Mouse (Mus musculus): Measurements from ENCODE around the gene Unc45a. TPM values are rescaled to one million over a fixed set of nuclear protein-coding genes. Genes with fewer than 3 reads are reported as not detected.

Gene Unc45a
- polyA plus RNA-seq, 1 experiment from 2014 or later = 29.6 TPM

DNA sequence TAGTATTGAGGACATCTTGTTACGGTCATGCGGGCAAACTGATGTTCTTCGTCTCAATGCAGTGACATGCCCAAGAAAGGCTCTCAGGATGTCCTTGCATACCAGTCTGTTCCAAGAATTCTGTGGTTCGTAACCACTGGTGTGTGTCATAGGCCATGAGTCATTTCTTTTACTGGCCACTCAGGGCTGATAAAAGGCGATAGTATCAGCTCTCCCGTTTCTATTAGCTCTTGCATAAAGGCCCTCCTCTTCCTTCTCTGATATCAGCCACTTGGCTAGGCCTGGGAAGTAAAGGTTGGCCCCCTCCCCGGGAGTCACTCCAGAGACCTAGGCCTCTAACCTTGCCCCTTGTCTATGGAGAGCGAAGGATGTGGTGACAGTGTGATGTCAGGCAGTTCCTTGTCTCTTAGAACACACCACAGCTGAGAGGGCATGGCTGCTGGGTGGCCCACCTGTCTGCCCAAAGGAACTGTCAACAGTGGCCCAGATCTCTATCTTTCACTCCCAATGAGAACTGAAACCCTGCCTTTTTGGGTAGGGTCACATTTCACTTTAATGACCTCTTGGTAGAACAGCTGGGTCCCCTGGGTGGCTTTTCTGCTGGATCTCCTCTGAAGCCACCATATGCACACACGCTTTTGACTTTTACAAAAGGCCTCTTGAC, 34.7 kb upstream of the Unc45a start:
- H3K9me3 ChIP-seq (replicated peaks; ENCODE audit: control insufficient read depth, low read length) = no peaks in the 10 kb centered on the region
- H3K4me1 ChIP-seq (ENCODE audit: control insufficient read depth, insufficient read depth, low read length) = no peaks in the 10 kb centered on the region
- no peak overlapping the region for H3K9ac ChIP-seq (ENCODE audit: low read length)
- H3K4me3 ChIP-seq (ENCODE audit: low read depth, low read length) = no peak overlapping the region
- 87% methylated on average over 9 of the region's 9 CpGs for WGBS
- ATAC-seq (no peak), DNase-seq (ENCODE audit: low spot score) (no peak)
- no peaks in the 10 kb centered on the region for H3K36me3 ChIP-seq (ENCODE audit: control insufficient read depth, insufficient read depth, low read length)
- no peak overlapping the region for H3K4me2 ChIP-seq (ENCODE audit: low read length)
- no peak overlapping the region for H3K27ac ChIP-seq (ENCODE audit: low read depth, low read length)
- no peaks in the 10 kb centered on the region for H3K27me3 ChIP-seq (replicated peaks; ENCODE audit: control insufficient read depth, insufficient read depth, low read length)

DNA sequence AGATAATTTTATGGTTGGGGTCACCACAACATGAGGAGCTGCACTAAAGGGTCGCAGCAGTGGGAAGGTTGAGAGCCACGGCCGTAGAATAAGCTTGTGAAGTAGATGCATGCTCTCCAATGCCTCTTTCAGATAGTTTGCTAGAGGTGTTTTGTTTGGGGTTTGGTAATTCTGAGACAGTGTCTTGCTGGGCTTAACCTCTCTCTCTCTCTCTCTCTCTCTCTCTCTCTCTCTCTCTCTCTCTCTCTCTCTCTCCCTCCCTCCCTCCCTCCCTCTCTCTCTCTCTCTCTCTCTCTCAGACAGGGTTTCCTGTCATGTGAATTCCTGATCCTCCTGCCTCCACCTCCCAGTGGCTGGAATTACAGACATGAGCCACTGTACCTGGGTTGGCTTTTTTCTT, 33.9 kb upstream of the Unc45a start:
- H3K9me3 ChIP-seq (replicated peaks; ENCODE audit: control insufficient read depth, low read length) = no peaks in the 10 kb centered on the region
- no peak overlapping the region for H3K27ac ChIP-seq (ENCODE audit: low read depth, low read length)
- 89% methylated on average over 3 of the region's 3 CpGs for WGBS
- no peak for ATAC-seq
- DNase-seq (ENCODE audit: low spot score) = no peak
- H3K4me3 ChIP-seq (ENCODE audit: low read depth, low read length) = no peak overlapping the region
- 0 out of 2 replicates have a peak, but pooled peaks cover under 1% of the 10 kb centered on the region for H3K4me1 ChIP-seq (ENCODE audit: control insufficient read depth, insufficient read depth, low read length)
- H3K4me2 ChIP-seq (ENCODE audit: low read length) = no peak overlapping the region
- no peaks in the 10 kb centered on the region for H3K27me3 ChIP-seq (replicated peaks; ENCODE audit: control insufficient read depth, insufficient read depth, low read length)
- H3K9ac ChIP-seq (ENCODE audit: low read length) = no peak overlapping the region
- H3K36me3 ChIP-seq (ENCODE audit: control insufficient read depth, insufficient read depth, low read length) = no peaks in the 10 kb centered on the region

DNA sequence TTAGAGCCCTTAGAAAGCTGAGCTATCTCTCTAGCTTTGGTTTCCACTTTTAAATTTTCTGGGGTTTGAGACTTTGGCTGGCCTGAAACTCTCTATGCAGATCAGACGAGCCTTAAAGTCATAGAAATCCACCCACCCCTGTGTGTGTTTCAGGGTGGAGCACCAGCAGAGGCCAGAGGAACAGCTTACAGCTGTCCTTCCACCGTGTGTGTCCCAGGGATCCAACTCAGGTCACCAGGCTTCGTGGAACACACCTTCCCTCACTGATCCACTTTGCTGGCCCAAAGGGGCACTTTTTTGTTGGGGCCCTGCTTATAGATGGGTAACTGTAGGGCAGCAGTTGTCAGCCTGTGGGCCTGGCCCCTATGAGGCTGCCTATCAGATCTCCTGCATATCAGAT, 33.5 kb upstream of the Unc45a start:
- DNase-seq (ENCODE audit: low spot score) (no peak), ATAC-seq (no peak)
- no peak overlapping the region for H3K4me3 ChIP-seq (ENCODE audit: low read depth, low read length)
- no peaks in the 10 kb centered on the region for H3K36me3 ChIP-seq (ENCODE audit: control insufficient read depth, insufficient read depth, low read length)
- H3K9me3 ChIP-seq (replicated peaks; ENCODE audit: control insufficient read depth, low read length) = no peaks in the 10 kb centered on the region
- 0 out of 2 replicates have a peak, but pooled peaks cover 2% of the 10 kb centered on the region for H3K4me1 ChIP-seq (ENCODE audit: control insufficient read depth, insufficient read depth, low read length)
- no peak overlapping the region for H3K27ac ChIP-seq (ENCODE audit: low read depth, low read length)
- H3K9ac ChIP-seq (ENCODE audit: low read length) = no peak overlapping the region
- no peak overlapping the region for H3K4me2 ChIP-seq (ENCODE audit: low read length)
- no peaks in the 10 kb centered on the region for H3K27me3 ChIP-seq (replicated peaks; ENCODE audit: control insufficient read depth, insufficient read depth, low read length)
- WGBS = 58% methylated on average over 3 of the region's 3 CpGs

DNA sequence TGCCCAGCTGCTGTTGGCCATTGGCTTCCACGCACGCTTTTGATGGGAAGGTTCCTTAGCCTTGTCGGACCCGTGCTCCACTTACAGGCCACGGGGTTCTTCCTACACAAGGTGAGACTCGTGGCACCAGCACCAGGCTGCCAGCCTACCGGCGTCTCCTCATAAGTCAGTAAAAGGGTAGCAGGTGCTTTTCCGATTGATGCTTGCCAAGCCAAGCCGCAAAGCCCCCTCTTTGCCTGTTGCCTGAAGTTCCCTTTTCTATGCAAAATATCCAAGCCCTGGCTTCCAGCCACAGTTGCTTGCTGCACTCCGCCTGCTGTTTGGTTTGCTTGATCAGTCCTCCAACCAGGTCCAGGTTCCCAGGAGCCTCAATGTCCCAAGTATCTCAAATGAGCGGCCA, 33.0 kb upstream of the Unc45a start:
- Histone ChIP-seq H3K27me3 (replicated peaks; ENCODE audit: control insufficient read depth, insufficient read depth, low read length) (no peaks in the 10 kb centered on the region), H3K27ac (ENCODE audit: low read depth, low read length) (no peak overlapping the region), H3K9ac (ENCODE audit: low read length) (no peak overlapping the region), H3K4me3 (ENCODE audit: low read depth, low read length) (no peak overlapping the region), H3K4me1 (ENCODE audit: control insufficient read depth, insufficient read depth, low read length) (0 out of 2 replicates have a peak, but pooled peaks cover 2% of the 10 kb centered on the region), H3K36me3 (ENCODE audit: control insufficient read depth, insufficient read depth, low read length) (no peaks in the 10 kb centered on the region), H3K9me3 (replicated peaks; ENCODE audit: control insufficient read depth, low read length) (no peaks in the 10 kb centered on the region), H3K4me2 (ENCODE audit: low read length) (no peak overlapping the region)
- 78% methylated on average over 12 of the region's 12 CpGs for WGBS
- ATAC-seq = no peak
- peak; percentile 38 for DNase-seq (ENCODE audit: low spot score)

DNA sequence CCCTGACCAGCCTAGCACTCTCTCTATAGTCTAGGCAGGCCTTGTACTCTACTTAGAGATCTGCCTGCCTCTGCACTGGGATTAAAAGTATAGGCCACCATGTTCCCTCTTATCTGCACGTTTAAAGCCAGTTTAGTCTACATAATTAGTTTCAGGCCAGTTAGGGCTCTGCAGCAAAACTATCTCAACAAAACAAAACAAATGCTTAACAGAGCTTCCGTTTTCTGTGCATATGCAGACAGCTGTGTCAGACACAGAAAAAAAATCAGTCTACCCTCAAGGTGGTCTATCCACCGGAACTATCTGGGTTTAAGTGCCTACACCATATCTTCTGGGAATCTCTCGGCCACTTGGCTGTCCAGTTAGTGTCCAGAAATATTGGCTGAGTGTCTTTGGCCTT, 32.5 kb upstream of the Unc45a start:
- Histone ChIP-seq H3K36me3 (ENCODE audit: control insufficient read depth, insufficient read depth, low read length) (peaks cover 4% of the 10 kb centered on the region; the same call in 1 of the 2 replicates), H3K9me3 (replicated peaks; ENCODE audit: control insufficient read depth, low read length) (no peaks in the 10 kb centered on the region), H3K4me2 (ENCODE audit: low read length) (no peak overlapping the region), H3K4me1 (ENCODE audit: control insufficient read depth, insufficient read depth, low read length) (0 out of 2 replicates have a peak, but pooled peaks cover 2% of the 10 kb centered on the region), H3K4me3 (ENCODE audit: low read depth, low read length) (no peak overlapping the region), H3K27me3 (replicated peaks; ENCODE audit: control insufficient read depth, insufficient read depth, low read length) (no peaks in the 10 kb centered on the region), H3K9ac (ENCODE audit: low read length) (no peak overlapping the region), H3K27ac (ENCODE audit: low read depth, low read length) (no peak overlapping the region)
- no peak for ATAC-seq
- DNase-seq (ENCODE audit: low spot score) = no peak
- WGBS = 82% methylated on average over 4 of the region's 4 CpGs

DNA sequence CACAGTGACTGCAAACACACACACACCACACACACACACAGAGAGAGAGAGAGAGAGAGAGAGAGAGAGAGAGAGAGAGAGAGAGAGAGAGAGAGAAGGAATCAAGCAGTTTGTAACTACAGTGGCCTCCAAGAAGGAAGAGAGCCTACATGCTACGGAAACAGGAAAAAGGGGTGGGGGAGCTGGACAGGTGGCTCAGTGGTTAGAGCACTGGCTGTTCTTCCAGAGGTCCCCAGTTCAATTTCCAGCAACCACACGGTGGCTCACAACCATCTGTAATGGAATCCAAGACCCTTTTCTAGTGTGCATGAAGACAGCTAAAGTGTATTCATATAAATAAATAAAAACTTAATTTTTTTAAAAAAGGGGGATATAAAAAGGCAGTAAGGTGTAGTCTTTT, 31.9 kb upstream of the Unc45a start:
- H3K36me3 ChIP-seq (ENCODE audit: control insufficient read depth, insufficient read depth, low read length) = peaks cover 11% of the 10 kb centered on the region
- no peaks in the 10 kb centered on the region for H3K9me3 ChIP-seq (replicated peaks; ENCODE audit: control insufficient read depth, low read length)
- no peak overlapping the region for H3K4me2 ChIP-seq (ENCODE audit: low read length)
- DNase-seq (ENCODE audit: low spot score) (no peak), ATAC-seq (no peak)
- WGBS = 63% methylated on average over 2 of the region's 2 CpGs
- no peaks in the 10 kb centered on the region for H3K27me3 ChIP-seq (replicated peaks; ENCODE audit: control insufficient read depth, insufficient read depth, low read length)
- no peak overlapping the region for H3K4me3 ChIP-seq (ENCODE audit: low read depth, low read length)
- no peak overlapping the region for H3K9ac ChIP-seq (ENCODE audit: low read length)
- H3K27ac ChIP-seq (ENCODE audit: low read depth, low read length) = no peak overlapping the region
- H3K4me1 ChIP-seq (ENCODE audit: control insufficient read depth, insufficient read depth, low read length) = 0 out of 2 replicates have a peak, but pooled peaks cover 2% of the 10 kb centered on the region

DNA sequence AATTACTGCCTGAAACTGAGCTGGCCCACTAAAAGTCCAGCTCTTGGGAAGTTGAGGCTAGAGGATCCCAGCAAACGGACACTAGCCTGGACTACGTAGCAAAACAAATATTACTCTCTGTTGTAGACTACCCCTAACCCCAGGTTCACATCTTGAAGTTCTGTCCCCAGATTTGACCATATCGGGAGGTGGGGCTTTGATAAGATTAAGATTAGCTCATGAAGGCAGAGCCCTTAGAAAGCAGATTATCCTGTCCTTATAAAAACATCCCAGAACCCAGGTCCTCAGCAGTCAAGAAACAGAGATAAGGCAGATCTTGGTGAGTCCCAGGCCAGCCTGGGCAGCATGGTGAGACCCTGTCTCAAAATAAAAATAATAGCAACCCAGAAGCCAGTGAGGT, 31.4 kb upstream of the Unc45a start:
- WGBS = 87% methylated on average over 3 of the region's 3 CpGs
- no peak for DNase-seq (ENCODE audit: low spot score)
- Histone ChIP-seq H3K9ac (ENCODE audit: low read length) (no peak overlapping the region), H3K36me3 (ENCODE audit: control insufficient read depth, insufficient read depth, low read length) (peaks cover 16% of the 10 kb centered on the region), H3K27ac (ENCODE audit: low read depth, low read length) (no peak overlapping the region), H3K9me3 (replicated peaks; ENCODE audit: control insufficient read depth, low read length) (no peaks in the 10 kb centered on the region), H3K4me2 (ENCODE audit: low read length) (no peak overlapping the region), H3K4me3 (ENCODE audit: low read depth, low read length) (no peak overlapping the region), H3K4me1 (ENCODE audit: control insufficient read depth, insufficient read depth, low read length) (0 out of 2 replicates have a peak, but pooled peaks cover 2% of the 10 kb centered on the region), H3K27me3 (replicated peaks; ENCODE audit: control insufficient read depth, insufficient read depth, low read length) (no peaks in the 10 kb centered on the region)
- ATAC-seq = no peak

DNA sequence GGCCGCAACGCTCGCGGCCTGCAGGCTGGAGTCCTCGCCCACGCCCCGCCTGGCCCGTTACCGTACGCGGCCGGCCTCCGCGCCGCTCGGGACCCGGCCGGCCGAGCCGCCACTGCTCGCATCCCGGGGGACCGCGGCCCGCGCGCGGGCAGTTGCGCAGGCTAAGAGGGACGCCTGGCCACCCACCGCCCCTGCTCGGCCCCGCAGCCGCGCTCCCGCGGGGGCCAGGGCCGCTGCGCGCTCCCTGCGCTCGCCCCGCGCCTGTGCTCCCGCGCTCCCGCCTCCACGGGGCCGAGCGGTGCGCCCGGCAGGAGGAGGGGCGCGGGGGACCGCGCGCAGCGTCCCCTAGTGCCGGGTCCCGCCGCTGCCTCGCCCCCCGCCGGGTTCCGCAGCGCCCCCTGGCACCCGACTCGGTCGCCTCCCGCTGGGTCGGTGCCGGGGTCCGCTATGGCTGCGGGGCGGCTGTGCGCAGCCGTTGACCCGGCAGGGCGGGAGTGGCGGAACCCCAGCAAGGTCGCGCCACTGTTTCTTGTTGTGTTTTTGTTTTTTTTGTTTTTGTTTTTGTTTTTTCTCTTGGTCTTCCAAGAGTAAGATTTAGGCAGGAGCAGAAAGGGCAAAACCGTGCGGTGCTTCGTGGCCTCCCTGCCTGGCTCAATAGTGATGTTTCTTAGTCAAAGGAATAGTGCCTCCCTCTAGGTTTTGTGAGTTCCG, 30.4 kb upstream of the Unc45a start, which contains the start of gene Man2a2:
Man2a2 (minus strand) TSS at position 335 of the 711 bp plus-strand sequence.
- peak within 1 kb of the TSS; percentile 89 for H3K4me3 ChIP-seq (ENCODE audit: low read depth, low read length)
- no peaks in the 10 kb centered on the region for H3K27me3 ChIP-seq (replicated peaks; ENCODE audit: control insufficient read depth, insufficient read depth, low read length)
- H3K9ac ChIP-seq (ENCODE audit: low read length) = peak within 1 kb of the TSS; percentile 90
- peak; percentile 82 for DNase-seq (ENCODE audit: low spot score)
- peak within 1 kb of the TSS; percentile 71 for H3K27ac ChIP-seq (ENCODE audit: low read depth, low read length)
- H3K36me3 ChIP-seq (ENCODE audit: control insufficient read depth, insufficient read depth, low read length) = peaks cover 25% of the 10 kb centered on the region
- H3K9me3 ChIP-seq (replicated peaks; ENCODE audit: control insufficient read depth, low read length) = no peaks in the 10 kb centered on the region
- ATAC-seq = peak; percentile 82
- peak within 1 kb of the TSS; percentile 68 for H3K4me2 ChIP-seq (ENCODE audit: low read length)
- H3K4me1 ChIP-seq (ENCODE audit: control insufficient read depth, insufficient read depth, low read length) = 0 out of 2 replicates have a peak, but pooled peaks cover 2% of the 10 kb centered on the region
- under 1% methylated on average over 63 of the region's 86 CpGs for WGBS

DNA sequence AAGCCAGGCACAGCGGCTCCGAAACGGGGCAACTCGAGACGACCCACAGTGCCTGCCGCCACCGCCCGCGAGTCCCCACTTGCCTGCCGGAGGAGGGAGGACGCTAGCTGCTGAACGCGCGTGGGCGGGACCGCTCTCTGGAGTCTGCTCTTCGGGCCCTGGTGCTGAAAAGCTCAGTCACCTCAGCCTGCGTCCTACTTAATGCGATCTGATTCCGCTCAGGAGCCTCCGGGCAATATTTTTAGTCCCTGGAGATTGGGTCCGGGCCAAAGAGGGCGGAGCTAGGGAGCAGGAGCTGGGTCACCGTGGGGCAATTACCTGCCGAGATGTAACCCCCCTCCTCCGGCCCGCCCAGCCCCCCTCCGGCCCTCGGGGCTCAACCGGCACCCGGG, 29.8 kb upstream of the Unc45a start:
- Histone ChIP-seq H3K9me3 (replicated peaks; ENCODE audit: control insufficient read depth, low read length) (no peaks in the 10 kb centered on the region), H3K4me3 (ENCODE audit: low read depth, low read length) (peak overlapping the region; percentile 89), H3K4me2 (ENCODE audit: low read length) (peak overlapping the region; percentile 68), H3K9ac (ENCODE audit: low read length) (peak overlapping the region; percentile 90), H3K27ac (ENCODE audit: low read depth, low read length) (peak overlapping the region; percentile 71), H3K4me1 (ENCODE audit: control insufficient read depth, insufficient read depth, low read length) (0 out of 2 replicates have a peak, but pooled peaks cover 2% of the 10 kb centered on the region), H3K27me3 (replicated peaks; ENCODE audit: control insufficient read depth, insufficient read depth, low read length) (no peaks in the 10 kb centered on the region), H3K36me3 (ENCODE audit: control insufficient read depth, insufficient read depth, low read length) (peaks cover 31% of the 10 kb centered on the region)
- peak; percentile 75 for DNase-seq (ENCODE audit: low spot score)
- ATAC-seq = peak; percentile 69
- WGBS = under 1% methylated on average over 31 of the region's 31 CpGs
